Mouse (Mus musculus) liver, adult 2 months (tissue): ENCODE results near the gene Kpna4.

Experiments used
- CTCF ChIP-seq: fragments of 200-500 bp; IDR thresholded peaks from 2 replicates; pipeline ENCODE4 v1.5.1; 2011; ENCODE audit warnings: low read depth, low read length, control low read depth
- POLR2A ChIP-seq: fragments of 200-500 bp; IDR thresholded peaks from 2 replicates; pipeline ENCODE4 v1.6.1; 2011; ENCODE audit warnings: low read length, control low read depth; ENCODE audit not compliant: insufficient read depth; ENCODE audit errors: extremely low read depth

DNA sequence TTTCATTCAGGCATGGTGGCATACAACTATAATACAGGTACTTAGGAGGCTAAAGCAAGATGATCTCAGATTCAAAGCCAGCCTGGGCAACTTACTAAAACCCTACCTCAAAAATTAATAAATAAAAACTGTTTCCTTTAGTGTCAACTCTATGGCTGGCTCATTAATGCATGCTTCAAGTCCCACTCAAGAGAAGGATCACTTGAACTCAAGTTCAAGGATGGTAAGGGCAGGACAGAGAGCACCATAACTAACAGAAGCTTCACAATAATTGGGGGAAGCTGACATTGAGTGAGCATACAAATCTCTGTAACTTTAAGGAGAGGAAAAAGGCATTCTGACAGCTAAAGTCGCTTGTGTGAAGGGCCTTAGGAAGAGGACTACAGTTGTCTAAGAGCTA is 13.0 kb downstream of the Kpna4 start:
- TF ChIP-seq CTCF (no peak), POLR2A (no peak)
